Mouse (Mus musculus): ENCODE data around the gene 4930407I10Rik.

4930407I10Rik gene

DNA sequence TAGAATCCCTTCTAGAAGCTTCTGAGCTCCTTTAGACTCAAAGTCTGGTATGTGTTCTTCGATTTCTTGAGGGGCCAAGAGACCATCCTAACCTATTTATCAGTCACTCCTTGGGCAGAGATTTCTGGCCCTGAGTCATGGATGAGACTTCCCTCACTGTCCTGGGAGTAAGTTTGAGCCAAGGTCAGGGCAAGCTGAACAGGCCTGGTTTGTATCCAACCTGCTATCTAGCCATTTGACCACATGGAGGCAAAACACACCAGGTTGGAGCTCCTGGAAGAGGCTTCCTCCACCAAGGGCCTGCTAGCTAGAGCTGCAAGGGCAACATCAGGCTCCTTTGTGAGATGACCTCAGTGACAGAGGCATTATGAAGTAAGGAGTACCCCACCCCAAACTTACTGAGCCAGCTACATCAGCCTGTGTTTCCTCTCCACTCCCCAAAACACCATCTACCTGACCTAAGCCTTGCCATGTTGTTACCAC is at the start of gene 4930407I10Rik:
TSS of gene 4930407I10Rik (plus strand) at position 433 of the 483 bp plus-strand sequence.
- no peak for DNase-seq (ENCODE audit: low read depth, low spot score)

DNA sequence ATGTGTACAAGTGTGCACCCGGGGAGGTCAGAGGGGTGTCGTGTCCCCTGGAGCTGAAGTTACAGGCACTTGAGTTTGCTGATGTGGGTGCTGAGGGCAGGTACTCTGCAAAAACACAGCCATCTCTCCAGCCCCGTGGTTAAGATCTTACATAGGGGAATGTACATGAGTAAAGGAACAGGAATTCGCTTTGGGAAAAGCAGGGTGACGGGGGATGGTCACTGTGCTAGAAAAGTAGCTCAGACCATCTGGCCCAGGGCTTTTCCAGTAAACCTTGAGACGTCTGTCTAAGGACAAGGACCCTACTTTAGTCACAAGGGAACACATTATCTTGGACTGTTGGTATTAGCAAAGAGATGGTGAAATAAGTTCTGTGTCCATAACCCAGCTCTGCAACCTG is 47.0 kb upstream of the 4930407I10Rik start:
- no peak for DNase-seq (ENCODE audit: low read depth, low spot score)

DNA sequence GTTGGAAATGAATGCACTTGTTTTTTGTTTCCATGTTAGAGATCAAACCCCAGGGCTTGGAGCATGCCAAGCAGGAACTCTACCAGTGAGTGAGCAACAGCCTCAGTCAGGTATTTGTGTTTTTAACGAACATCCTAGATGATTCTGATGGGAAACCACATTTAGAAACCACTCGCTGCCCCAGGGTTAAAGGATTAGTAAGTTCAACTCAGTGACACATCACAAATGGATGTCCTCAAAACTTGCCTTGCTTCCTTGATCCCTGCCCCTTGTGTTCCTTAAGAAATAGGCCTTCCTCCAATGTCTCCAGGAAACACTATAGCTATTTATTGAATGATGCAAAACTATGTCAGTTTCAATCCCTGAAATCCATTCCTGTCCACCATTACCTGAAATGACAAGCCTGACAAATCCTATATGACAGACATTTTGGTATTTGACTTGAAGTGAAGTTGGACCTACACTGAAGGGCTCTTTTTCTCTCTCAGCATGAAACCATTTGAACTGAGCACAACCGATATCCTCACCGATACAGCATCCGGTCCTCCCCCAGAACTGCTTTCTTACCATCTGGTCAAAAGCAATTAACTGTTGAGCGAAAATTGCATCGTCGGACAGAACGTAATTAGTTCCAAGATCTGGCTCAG is 44.1 kb upstream of the 4930407I10Rik start:
- DNase-seq (ENCODE audit: low read depth, low spot score) = no peak

DNA sequence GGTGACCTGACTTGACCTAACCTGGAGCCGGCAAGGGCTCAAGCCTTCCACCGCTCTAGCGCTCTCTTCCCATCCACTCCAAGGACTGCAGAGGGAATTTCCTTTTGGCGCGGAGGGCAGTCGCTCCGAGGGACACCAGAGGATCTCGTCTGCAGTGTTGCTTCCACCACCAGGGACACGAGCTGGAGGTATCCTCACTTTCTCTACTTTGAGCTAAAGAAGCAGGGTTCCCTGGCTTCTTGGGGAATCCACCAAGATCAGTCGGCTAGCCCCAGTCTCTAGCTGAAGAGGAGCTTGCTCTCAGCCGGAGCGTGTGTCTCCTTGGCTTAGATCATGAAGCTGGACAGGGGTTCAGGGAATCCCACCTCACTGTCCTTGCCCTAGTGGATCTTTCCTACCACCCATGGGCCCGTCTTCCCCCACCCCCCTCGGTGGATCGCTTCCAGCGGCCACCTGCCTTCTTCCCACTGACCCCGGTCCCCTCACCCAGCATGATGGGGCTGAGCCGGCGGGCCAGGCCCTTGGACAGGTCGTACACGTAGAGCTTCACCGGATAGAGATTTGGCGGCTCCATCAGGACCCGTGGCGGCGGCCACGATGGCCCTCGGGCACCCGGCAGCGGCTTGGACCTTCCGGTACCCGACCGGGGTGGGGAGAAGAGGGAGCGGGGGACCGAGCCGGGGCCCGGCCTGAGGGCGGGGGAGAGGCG is 43.4 kb upstream of the 4930407I10Rik start:
- DNase-seq (ENCODE audit: low read depth, low spot score) = peak; percentile 6

DNA sequence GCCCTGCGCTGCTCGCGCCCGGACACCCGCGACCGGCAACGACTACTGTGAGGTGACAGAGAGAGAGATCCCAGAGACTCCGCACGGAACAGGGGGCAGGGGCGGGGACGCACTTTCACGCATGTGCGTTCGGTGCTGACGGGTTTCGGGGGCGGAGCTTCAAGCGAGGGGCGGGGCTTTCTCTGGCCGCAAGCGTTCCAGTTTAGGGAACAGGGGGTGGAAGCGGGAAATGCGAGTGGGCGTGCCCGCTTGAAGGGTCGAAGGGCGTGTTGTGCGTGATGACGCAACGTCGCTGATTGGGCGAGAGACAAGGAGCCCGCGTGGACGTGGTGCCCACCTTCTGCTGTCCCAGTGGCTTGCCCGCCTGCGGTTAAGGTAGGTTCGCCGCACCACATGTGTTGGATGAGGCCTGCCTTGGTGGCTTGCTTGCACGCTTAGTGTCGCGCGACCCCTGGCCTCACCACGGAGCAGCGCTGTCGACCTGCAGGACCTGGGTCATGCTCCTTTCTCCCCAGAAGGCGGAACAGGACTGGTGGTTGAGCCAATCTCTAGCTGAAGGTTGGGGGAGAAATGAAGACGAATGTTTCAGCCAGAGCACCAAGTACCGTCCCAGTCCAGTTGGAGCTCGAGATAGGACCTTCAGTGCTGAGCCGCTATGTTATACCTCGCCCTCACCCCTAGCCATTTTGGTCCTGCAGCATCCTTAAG is 42.7 kb upstream of the 4930407I10Rik start:
- DNase-seq (ENCODE audit: low read depth, low spot score) = peak; percentile 98

DNA sequence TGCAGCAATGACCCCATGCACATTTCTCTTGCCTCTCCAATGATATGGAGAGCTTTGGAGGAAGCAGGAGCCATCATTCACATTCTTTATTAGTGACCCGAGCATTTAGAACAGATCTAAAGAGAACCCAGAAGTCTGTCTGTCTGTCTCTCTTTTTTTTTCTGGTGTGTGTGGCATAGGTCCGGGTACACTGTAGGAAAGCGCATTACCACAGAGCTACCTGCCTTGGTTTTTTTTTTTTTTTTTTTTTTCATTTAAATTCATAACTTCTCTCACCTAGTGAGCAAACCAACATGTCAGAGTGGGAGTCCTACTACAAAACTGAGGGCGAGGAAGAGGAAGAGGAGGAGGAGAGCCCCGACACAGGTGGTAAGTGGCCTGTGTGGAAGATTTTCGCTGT is 42.1 kb upstream of the 4930407I10Rik start:
- DNase-seq (ENCODE audit: low read depth, low spot score) = no peak

DNA sequence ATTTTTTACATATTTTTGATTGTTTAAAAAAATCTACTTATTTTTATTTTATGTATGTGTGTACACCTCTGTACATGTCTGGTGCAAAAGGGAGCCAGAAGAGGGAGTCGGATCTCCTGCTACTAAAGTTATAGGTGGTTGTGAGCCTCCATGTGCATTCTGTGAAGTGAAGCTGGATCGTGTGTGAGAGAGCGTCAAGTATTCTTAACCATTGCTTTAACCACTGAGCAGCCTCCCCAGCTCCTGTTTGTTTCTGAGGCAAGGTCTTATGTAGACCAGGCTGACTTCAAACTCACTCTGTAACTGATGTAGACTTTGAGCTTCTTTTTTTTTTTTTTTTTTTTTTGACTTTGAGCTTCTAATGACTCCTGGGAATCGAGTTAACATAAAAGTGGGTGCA is 41.5 kb upstream of the 4930407I10Rik start:
- no peak for DNase-seq (ENCODE audit: low read depth, low spot score)

DNA sequence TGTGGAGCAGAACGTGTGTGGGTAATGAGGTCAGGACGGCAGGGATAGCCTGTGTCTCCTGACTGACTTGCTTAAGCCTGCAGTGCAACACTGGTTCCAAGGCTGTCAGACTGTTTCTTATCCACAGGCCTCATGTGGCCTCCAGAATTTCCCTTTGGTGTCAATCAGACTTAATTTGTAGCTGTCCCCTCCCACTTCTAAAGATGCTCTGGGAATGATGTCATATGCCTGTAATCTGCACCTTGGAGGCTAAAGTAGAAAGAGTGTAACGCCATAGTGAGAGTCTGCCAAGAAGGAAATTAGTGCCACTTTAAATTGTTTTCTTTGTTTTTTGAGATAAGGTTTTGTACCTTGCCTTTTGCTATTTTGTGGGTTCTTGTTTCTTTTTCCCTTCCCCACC is 39.7 kb upstream of the 4930407I10Rik start:
- DNase-seq (ENCODE audit: low read depth, low spot score) = no peak

DNA sequence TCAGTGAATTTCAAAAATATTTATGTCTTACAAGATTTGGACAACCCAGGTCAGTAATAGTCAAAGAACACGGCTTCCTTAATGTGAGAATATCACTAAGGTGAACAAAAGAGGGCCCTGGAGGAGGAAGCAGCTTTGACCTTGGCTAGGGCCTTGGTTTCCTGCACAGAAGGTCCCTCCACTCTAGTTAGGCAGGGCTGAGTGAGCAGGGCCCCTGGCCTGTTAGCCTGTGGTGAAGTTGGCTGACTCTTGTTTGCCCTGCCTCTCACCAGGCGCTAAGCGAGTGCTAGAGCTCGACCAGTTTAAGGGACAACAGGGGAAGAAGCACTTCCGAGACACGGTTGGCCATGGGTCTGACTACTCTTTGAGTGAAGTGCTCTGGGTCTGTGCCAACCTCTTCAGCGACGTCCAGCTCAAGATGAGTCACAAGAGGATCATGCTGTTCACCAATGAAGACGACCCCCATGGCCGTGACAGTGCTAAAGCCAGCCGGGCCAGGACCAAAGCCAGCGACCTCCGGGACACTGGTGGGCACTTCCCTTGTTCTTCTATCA is 36.3 kb upstream of the 4930407I10Rik start:
- no peak for DNase-seq (ENCODE audit: low read depth, low spot score)

DNA sequence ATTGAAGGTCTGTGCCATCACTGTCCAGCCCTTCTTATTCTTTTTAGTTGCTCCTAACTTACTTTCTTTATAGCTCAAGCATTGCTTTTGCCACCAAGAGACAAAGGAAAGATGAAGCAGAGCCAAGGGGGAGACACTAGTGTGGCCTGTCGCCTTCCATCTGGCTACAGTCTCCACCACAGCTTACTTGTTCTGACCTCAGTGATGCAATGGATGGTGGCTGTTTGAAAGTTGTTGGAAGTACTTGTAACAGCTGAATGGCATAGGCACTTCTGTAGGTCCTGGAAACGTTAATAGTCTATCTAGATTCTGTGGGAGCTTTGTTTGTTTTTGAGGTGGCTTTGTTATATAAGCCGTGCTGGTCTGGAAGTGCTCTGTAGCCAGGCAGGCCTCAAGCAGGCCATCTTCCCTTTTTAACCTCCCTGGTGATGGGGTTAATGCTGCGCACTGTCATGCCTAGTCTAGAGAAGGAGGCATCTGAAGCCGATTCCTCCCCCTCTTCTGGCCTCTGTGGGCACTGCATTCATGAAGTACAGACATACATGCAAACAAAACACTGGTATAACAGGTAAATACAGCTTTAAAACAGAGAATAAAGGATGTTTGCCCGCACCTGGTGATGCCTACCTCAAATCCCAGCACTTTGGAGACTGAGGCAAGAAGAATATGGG is 34.9 kb upstream of the 4930407I10Rik start:
- no peak for DNase-seq (ENCODE audit: low read depth, low spot score)

DNA sequence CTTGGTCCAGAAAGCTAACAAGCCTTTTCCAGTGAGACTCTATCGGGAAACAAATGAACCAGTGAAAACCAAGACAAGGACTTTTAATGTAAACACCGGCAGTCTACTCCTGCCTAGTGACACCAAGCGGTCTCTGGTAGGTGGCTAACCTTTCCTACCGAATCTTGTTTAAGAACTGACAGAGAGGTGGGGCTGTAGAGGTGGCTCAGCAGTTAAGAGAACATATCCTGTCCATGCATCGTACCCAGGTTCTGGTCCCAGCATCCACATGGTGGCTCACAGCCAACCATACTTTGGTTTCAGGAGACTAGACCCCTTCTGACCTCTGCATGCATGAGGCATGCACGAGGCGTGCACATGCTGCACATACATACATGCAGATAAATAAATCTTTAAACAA is 31.7 kb upstream of the 4930407I10Rik start:
- DNase-seq (ENCODE audit: low read depth, low spot score) = no peak

DNA sequence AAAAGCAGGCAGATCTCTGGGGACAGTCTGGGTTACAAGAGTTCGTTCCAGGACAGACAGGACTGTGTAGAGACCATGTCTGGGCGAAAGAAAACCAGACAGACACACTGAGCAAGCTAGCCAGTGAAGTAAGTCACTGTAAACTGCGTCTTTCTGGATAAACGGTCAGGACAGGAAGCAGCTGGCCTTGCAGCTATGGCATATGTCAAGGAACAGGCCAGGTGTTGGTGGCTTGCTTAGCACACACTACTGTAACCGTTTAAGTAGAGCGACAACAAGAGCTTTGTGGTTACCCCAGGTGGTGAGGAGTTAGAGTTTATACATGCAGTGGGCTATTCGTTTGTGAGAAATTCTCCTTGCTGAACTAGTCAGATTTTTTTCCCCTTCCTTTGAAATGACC is 31.2 kb upstream of the 4930407I10Rik start:
- no peak for DNase-seq (ENCODE audit: low read depth, low spot score)

DNA sequence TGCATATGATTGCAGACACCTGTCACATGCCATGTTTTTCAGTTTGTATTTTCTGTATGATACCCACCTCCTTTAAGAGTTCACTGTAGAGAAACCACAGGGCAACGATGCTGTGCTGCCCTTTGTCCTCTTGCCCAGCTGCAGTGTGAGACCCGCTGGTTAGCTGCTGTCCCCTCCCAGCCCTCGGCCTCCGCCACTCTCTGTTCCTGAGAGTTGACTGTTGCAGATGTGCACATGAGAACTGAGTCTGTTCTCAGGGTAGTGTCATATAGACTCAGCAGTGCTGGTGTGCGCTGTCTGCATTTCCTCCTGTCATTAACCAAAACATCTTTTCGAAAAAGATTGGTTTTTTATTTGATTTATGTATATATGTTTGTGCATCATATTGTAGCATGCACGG is 26.6 kb upstream of the 4930407I10Rik start:
- no peak for DNase-seq (ENCODE audit: low read depth, low spot score)

DNA sequence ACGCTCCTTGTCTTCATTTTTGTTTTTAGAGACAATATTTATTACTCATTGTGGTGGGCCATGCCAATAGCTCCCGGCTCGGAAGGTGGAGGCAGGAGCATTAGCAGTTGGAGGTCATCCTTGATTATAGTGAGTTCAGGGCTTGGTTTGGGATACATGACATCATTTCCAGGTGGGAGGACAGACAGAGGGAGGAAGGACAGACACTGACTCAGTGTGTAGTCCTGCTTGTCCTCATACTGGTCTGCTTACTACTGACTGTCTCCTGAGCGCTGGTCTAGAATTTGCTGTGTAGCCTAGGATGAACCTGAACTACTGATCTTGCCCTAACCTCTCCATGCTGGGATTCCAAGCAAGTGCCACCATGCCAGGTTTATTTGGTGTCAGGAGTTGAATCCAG is 25.2 kb upstream of the 4930407I10Rik start, which contains the start of gene Desi1:
TSS of gene Desi1 (minus strand) at position 101 of the 400 bp plus-strand sequence.
- DNase-seq (ENCODE audit: low read depth, low spot score) = no peak

DNA sequence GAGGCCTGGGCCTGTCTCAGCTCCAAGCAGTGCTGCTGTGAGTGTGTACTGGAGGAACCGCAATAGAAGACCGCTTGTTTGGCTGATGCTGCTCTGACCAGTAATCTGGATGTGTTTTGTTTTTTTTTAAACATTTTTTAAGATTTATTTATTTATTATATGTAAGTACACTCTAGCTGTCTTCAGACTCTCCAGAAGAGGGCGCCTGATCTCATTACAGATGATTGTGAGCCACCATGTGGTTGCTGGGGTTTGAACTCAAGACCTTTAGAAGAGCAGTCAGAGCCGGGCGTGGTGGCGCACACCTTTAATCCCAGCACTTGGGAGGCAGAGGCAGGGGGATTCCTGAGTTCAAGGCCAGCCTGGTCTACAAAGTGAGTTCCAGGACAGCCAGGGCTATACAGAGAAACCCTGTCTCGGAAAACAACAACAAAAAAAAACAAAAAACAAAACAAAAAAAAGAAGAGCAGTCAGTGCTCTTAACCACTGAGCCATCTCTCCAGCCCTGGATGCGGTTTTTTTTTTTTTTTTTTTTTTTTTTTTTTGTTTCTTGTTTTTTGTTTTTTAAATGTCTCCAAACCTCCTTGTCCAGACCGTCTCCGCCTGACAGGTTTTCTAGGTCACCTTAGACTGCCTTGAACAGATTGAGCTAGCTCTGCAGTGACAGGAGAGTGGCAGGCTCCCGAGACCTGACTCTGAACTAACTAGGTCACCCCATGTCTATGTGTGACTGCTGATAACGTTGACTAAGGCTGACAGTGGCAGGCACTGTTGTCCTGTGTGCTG is 22.9 kb upstream of the 4930407I10Rik start:
- DNase-seq (ENCODE audit: low read depth, low spot score) = no peak

DNA sequence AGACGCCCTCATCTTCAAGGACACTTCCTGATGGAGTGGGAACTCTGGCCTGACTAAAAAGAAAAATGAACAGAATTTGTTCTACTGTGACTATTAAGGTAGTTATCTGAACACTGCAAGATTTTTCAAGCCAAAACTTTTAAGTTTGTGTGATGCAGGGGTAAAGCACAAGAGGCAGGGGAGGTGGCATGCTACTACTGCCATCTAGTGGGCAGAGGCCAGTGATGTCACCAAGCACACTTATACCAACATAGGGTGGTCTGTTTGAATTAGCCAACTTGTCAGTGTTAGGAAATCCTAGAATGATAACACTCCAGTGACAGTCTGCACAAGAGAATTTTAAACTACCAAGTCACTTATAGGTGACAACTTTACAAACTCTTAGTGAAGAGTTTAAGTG is 18.3 kb upstream of the 4930407I10Rik start:
- DNase-seq (ENCODE audit: low read depth, low spot score) = peak; percentile 59

DNA sequence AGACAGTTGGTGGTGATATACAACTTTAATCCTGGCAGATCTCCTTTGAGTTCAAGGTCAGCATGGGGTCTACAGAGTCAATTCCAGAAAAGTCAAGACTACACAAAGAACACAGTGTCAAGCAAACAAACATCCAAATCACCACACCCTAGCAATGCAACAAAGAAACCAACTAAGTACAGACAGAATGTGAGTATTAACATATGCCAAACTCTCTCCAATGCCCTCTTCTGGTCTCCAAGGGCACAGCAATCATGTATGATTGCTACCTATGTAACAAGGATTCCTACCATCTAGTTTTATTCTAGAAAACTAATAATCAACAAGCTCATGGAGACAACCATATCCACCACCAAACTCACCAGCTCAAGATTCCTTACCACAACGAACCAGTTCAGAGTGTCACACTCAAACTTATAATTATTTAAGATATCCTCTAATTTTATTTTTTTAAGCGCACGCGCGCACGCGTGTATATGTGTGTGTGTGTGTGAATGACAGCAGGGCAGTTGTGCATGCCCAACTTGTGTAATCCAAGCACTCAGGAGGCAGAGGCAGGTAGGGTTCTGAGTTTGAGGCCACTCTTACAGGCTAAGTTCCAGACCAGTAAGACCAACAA is 14.7 kb upstream of the 4930407I10Rik start:
- no peak for DNase-seq (ENCODE audit: low read depth, low spot score)

DNA sequence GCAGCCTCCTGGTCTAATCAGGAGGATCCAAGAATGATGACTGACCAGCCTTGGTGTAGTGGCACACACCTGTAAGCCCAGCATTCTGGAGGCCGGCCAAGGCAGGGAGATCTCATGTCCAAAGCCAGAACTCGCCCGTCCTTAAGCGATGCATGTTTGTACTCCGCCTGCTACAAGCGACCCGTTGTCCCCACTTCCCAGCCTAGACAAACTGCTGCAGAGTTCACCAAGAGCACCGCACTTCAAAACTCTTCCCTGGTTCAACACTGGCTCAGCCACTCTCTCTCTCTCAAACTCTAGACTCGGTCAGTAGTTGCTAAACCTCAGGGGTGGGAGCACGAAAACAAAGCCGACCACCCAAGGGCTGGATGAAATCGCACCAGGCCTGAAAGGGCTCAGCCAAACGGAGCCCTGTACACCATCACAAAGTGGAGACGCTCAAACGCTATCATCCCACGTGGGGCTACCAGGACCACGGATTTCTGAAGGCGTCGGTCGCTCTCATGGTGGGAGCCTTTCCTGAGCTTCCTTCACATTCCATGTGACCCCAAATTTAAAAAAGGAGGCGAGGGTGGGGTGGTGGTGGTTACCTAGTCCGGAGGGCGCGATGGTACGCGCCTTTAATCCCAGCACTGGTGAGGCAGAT is 12.6 kb upstream of the 4930407I10Rik start:
- no peak for DNase-seq (ENCODE audit: low read depth, low spot score)

DNA sequence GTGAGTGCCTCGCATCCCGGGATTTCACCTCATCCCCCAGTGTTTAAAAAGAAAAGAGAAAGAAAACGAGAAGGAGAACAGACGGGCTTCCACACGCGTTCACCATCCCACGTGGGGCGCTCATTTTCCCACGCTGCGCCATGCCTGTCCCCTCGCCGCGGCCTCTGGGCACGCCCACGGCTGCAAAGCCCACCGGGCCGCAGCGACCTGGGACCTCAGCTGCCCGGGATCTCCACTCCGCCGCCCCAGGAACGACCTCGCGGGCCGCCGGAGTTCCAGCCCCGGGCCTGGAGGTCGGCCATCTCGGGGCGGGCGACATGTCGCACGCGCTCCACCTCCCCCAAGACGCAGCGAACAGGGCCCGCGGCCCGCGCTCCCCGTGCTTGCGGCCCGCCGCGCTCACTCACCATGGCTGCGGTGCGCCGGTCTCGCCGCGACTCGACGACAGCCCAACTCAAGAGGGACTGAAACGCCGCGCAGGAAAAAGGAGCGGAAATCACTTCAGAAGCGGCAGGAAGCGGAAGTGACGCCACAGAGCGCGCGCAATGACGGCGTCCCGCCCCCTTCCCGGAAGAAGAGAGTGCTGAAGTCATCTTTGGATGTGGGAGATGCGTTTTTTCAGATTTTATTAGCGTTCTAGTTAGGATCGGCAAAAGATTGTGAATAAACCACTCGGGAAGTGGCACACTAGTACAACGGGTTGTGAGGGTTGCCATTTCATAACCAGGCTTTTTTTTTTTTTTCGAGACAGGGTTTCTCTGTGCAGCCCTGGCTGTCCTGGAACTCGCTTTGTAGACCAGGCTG is 11.7 kb upstream of the 4930407I10Rik start, which contains the start of gene Snu13:
TSS of gene Snu13 (minus strand) at position 519 of the 804 bp plus-strand sequence.
- DNase-seq (ENCODE audit: low read depth, low spot score) = peak; percentile 84

Data from forelimb bud, embryonic 11.5 days (tissue).